Mouse (Mus musculus) cerebellum, postnatal 14 days (tissue): ENCODE results near the gene Zfp873.
A peak's percentile ranks its signal among the peaks of the same experiment; 100 is the strongest.
"Not testable (repeated sequence)": the region's sequence is repeated elsewhere in the genome, so short reads cannot be mapped to it uniquely, and the experiment has no call there.

Experiments used
- DNase-seq, 2 experiments: peaks; one replicate each; pipeline ENCODE4 v3.0.0; 2021; ENCODE audit warnings: mixed read lengths in 2 of 2

The Zfp873 gene

GRCm38 (mm10) chr10:82047597-82048459 is at the start of gene Zfp873:
TSS of gene Zfp873 (plus strand) at chr10:82048123.
- DNase-seq: peak; percentile 94 to 95

- not testable (repeated sequence) for DNase-seq
Observed at GRCm38 (mm10) chr10:82003209-82003608, 44.7 kb upstream of the Zfp873 start.

- peak in 1 of 2 experiments; percentile 8 for DNase-seq
Observed at GRCm38 (mm10) chr10:82004822-82005221, 43.1 kb upstream of the Zfp873 start.

- no peak for DNase-seq
Observed at GRCm38 (mm10) chr10:82042191-82042590, 5.7 kb upstream of the Zfp873 start.

GRCm38 (mm10) chr10:82046603-82047002 is 1.3 kb upstream of the Zfp873 start:
- no peak for DNase-seq

GRCm38 (mm10) chr10:82048460-82048804 is 509 bp downstream of the Zfp873 start:
- DNase-seq: not testable (repeated sequence)

- peak; percentile 81 to 82 for DNase-seq
Observed at GRCm38 (mm10) chr10:82082728-82083621, 35.1 kb downstream of the Zfp873 start, which contains the start of gene BC024063. TSS of gene BC024063 (plus strand) at chr10:82083353.

GRCm38 (mm10) chr10:82083622-82083971 is 35.7 kb downstream of the Zfp873 start:
- DNase-seq: not testable (repeated sequence)
